Mouse (Mus musculus): ENCODE data around the gene Asb6.

Gene Asb6

GRCm38 (mm10) chr2:30833644-30834043 is 3.5 kb upstream of the Asb6 start:
- no peak for DNase-seq (ENCODE audit: low read depth)

- DNase-seq (ENCODE audit: low read depth): peak; percentile 65
Measured at GRCm38 (mm10) chr2:30829315-30829714, 818 bp downstream of the Asb6 start.

GRCm38 (mm10) chr2:30827749-30828475 is 2.2 kb downstream of the Asb6 start:
- DNase-seq (ENCODE audit: low read depth): peak; percentile 89

GRCm38 (mm10) chr2:30826825-30827748 is 3.0 kb downstream of the Asb6 start:
- peak; percentile 92 for DNase-seq (ENCODE audit: low read depth)

GRCm38 (mm10) chr2:30823385-30824153 is 6.6 kb downstream of the Asb6 start:
- no peak for DNase-seq (ENCODE audit: low read depth)

- no peak for DNase-seq (ENCODE audit: low read depth)
Measured at GRCm38 (mm10) chr2:30822460-30822859, 7.7 kb downstream of the Asb6 start.

- DNase-seq (ENCODE audit: low read depth): no peak
Measured at GRCm38 (mm10) chr2:30821073-30821472, 9.1 kb downstream of the Asb6 start.

GRCm38 (mm10) chr2:30819873-30820272 is 10.3 kb downstream of the Asb6 start:
- no peak for DNase-seq (ENCODE audit: low read depth)

GRCm38 (mm10) chr2:30816383-30816782 is 13.8 kb downstream of the Asb6 start:
- no peak for DNase-seq (ENCODE audit: low read depth)

GRCm38 (mm10) chr2:30810573-30810972 is 19.6 kb downstream of the Asb6 start:
- DNase-seq (ENCODE audit: low read depth): peak; percentile 56

- DNase-seq (ENCODE audit: low read depth): no peak
Measured at GRCm38 (mm10) chr2:30809503-30809902, 20.6 kb downstream of the Asb6 start.

GRCm38 (mm10) chr2:30808296-30808655 is 21.9 kb downstream of the Asb6 start:
- DNase-seq (ENCODE audit: low read depth): peak; percentile 33

- peak; percentile 99 for DNase-seq (ENCODE audit: low read depth)
Measured at GRCm38 (mm10) chr2:30807648-30808295, 22.4 kb downstream of the Asb6 start, which contains the start of gene Ntmt1. Gene Ntmt1 (plus strand): TSS chr2:30807826.

- DNase-seq (ENCODE audit: low read depth): no peak
Measured at GRCm38 (mm10) chr2:30807147-30807647, 22.9 kb downstream of the Asb6 start.

- no peak for DNase-seq (ENCODE audit: low read depth)
Measured at GRCm38 (mm10) chr2:30805983-30806382, 24.1 kb downstream of the Asb6 start.

- DNase-seq (ENCODE audit: low read depth): no peak
Measured at GRCm38 (mm10) chr2:30803604-30804003, 26.5 kb downstream of the Asb6 start, which contains the start of gene 1700001O22Rik. Gene 1700001O22Rik (minus strand): TSS chr2:30803661.

- DNase-seq (ENCODE audit: low read depth): no peak
Measured at GRCm38 (mm10) chr2:30801067-30801852, 28.9 kb downstream of the Asb6 start.

GRCm38 (mm10) chr2:30800671-30801066 is 29.5 kb downstream of the Asb6 start:
- no peak for DNase-seq (ENCODE audit: low read depth)

GRCm38 (mm10) chr2:30799456-30799855 is 30.7 kb downstream of the Asb6 start:
- no peak for DNase-seq (ENCODE audit: low read depth)

GRCm38 (mm10) chr2:30796382-30796781 is 33.8 kb downstream of the Asb6 start:
- peak; percentile 56 for DNase-seq (ENCODE audit: low read depth)

- DNase-seq (ENCODE audit: low read depth): no peak
Measured at GRCm38 (mm10) chr2:30795889-30796275, 34.3 kb downstream of the Asb6 start.

Measured in c-Kit-positive CD71-positive TER-119-negative erythroid progenitor cells, embryonic 14.5 days (primary cell).